Mouse (Mus musculus): ENCODE measurements around the gene Hspa2.

The Hspa2 gene

DNA sequence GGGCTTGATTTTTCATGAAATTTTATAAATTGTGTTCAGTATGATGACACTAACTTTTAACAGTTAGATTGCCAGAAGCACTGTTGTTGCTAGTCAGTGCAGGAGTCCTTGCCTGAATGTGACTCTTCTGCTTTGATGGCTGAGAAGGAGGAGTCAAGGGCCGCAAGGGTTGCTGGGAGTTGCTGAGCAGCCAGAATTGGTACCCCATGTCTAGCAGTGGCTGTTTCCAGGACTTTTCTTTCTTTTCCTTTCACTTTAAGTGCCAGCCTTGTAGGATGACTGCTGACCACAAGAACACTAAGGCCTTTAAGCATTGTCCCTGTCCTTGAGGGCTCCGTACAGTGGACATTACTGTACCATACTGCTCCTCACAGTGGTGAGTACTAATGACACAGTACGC lies 26.2 kb upstream of the Hspa2 start:
- no peak for DNase-seq (ENCODE audit: low spot score)

DNA sequence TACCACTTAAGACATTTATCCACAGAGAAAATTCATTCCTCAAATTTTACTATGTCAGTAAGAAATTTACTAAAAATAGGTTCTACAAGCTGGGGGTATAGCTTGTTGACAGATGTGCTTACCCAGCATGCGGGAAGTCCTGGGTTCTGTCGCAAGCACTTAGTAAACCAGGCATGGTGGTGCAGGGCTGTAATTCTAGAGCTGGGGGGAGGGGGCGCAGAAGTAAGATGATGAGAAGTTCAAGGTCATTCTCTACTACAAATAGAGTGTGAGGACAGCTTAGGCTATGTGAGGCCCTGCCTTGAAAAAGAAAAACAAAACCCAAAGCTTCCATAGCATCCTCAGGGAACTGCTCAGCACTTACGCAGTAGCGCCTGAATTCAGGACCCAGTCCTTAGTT lies 25.4 kb upstream of the Hspa2 start:
- no peak for DNase-seq (ENCODE audit: low spot score)

DNA sequence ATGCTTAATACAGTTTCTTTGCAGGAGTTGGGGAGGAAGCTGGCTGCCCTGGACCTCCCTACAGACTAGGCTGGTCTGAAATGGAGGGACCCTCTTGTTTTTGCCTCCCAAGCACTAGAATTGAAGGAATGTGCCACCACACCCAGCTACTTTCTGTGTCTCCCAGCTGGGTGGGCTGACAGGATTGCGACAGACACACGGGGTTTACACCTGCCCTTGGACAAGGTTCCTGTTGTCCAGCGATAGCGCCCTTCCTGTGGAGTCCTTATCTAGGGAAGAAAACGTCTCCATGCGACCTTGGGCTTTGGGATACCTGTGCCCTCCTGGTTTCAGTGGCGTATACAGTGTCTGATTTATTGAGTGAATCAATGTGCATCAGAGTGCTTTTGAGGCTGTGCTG lies 23.8 kb upstream of the Hspa2 start:
- DNase-seq (ENCODE audit: low spot score), result no peak

GRCm38 (mm10) chr12:76385342-76385741 lies 18.6 kb upstream of the Hspa2 start:
- DNase-seq (ENCODE audit: low spot score), result no peak

DNA sequence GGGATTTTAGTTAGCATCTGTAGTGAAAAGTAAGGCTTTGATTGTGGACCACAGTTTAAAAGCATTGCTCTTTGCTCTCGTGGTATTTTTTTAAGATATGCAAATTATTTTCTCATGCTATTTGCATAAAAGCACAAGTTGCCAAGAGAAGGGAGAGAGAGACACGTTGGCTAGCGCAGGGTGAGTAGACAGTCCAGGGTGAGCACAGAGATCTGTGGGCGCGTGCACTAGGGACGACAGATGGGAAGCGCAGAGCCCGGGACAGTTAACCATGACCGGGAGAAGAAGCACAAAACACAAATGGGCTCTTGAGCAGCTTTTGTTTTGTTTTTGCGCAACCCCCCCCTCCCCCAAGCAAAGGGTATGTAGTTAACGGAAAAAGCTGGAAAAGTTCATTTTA lies 15.2 kb upstream of the Hspa2 start:
- no peak for DNase-seq (ENCODE audit: low spot score)

GRCm38 (mm10) chr12:76391595-76392271 lies 12.2 kb upstream of the Hspa2 start:
- DNase-seq (ENCODE audit: low spot score), result no peak

- DNase-seq (ENCODE audit: low spot score), result no peak
Observed at GRCm38 (mm10) chr12:76392979-76393378, 11.0 kb upstream of the Hspa2 start.

GRCm38 (mm10) chr12:76397281-76397680 lies 6.7 kb upstream of the Hspa2 start:
- DNase-seq (ENCODE audit: low spot score), result no peak

GRCm38 (mm10) chr12:76401674-76402073 lies 2.3 kb upstream of the Hspa2 start:
- no peak for DNase-seq (ENCODE audit: low spot score)

DNA sequence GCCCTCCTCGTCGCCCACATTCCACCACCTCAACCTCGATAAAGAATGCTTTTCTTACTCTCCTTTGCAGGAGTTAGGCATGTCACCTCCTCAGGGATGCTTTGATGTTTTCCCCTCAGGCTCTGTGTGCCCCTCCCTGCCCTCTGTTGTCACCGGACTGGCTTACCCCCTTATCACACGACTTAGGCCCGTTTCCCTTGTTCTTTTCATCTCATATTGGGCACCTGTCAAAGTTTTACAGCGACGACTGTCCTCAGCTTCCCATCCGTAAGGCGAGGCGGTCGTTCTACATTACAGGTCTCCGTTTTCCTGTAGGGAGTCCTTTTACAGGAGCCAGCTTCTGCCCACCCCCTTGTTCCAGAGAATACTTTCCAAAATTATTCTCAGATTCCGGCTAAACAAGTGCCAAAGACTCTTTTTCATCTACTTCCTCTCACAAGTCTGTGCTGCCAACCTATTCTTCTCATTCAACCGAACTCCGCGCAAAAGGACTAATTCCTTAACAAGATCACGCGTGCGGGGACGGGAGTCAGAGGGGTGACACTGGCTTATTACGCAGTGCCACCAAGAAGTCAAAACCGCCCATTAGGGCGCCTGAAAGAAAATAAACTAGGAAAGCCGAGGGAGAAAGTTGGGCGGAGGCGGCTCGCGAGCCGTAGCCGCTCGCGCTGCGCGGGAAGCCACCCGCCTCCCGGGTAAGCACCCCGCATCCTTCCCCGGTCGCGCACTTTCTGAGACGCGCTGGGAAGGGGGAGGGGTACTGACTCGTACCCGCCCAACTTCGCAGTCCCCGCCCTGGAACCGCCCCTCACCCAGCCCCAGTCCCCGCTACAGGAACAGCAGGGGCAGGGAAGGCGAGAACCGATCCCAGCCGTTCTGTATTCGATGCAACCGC lies 738 bp upstream of the Hspa2 start:
- no peak for DNase-seq (ENCODE audit: low spot score)

- no peak for DNase-seq (ENCODE audit: low spot score)
Observed at GRCm38 (mm10) chr12:76404836-76405182, 833 bp downstream of the Hspa2 start.

DNA sequence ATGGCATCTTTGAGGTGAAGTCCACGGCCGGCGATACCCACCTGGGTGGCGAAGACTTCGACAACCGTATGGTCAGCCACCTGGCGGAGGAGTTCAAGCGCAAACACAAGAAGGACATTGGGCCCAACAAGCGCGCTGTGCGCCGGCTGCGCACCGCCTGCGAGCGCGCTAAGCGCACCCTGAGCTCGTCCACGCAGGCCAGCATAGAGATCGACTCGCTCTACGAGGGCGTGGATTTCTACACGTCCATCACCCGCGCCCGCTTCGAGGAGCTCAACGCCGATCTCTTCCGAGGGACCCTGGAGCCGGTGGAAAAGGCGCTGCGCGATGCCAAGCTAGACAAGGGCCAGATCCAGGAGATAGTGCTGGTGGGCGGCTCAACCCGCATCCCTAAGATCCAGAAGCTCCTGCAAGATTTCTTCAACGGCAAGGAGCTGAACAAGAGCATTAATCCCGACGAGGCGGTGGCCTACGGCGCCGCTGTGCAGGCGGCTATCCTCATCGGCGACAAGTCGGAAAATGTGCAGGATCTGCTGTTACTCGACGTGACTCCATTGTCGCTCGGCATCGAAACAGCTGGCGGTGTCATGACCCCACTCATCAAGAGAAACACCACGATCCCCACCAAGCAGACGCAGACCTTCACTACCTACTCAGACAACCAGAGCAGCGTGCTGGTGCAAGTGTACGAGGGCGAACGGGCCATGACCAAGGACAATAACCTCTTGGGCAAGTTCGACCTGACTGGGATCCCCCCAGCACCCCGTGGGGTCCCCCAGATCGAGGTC lies 1.4 kb downstream of the Hspa2 start:
- DNase-seq (ENCODE audit: low spot score), result no peak

DNA sequence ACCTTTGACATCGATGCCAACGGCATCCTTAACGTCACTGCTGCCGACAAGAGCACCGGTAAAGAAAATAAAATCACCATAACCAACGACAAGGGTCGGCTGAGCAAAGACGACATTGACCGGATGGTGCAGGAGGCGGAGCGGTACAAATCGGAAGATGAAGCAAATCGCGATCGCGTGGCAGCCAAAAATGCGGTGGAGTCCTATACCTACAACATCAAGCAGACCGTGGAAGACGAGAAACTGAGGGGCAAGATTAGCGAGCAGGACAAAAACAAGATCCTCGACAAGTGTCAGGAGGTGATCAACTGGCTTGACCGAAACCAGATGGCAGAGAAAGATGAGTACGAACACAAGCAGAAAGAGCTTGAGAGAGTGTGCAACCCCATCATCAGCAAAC lies 2.0 kb downstream of the Hspa2 start:
- DNase-seq (ENCODE audit: low spot score), result no peak

DNA sequence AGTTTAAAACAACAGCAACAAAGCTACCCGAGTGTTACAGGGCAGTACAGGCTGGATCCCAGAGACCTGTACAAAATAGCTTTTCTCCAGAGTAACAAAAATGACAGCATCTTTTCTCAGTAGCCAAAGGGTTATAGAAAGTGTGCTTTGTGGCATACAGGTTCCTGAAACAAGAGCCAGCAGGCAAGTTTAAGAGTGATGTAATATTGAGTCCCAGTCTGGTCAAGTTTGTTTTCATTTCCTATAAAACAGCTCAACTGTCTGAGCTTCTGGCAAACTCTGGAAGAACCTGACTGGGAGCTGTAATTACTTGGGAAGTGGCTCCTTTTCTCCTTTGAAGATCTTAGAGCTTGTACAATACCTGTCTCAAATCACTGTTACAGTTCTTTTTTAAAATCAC lies 3.2 kb downstream of the Hspa2 start:
- no peak for DNase-seq (ENCODE audit: low spot score)

DNA sequence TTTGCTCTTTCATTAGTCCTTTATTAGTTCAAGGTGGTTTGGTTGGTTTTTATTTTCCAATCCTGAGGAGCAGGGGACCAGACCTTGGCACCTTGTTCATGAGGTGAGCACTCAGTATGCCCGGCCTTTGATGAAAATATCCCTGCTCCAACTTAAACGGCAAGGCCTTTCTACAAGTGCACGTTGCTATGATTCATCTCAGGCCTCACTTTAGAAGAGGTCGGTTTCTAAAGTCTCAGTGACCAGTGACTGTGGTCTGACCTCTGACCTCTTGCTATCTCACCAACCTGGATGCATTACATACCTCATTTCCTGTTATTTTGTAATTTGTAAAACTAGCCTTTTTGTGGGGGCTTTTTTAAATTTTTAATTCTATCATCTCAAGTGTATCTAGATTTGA lies 5.2 kb downstream of the Hspa2 start:
- no peak for DNase-seq (ENCODE audit: low spot score)

DNA sequence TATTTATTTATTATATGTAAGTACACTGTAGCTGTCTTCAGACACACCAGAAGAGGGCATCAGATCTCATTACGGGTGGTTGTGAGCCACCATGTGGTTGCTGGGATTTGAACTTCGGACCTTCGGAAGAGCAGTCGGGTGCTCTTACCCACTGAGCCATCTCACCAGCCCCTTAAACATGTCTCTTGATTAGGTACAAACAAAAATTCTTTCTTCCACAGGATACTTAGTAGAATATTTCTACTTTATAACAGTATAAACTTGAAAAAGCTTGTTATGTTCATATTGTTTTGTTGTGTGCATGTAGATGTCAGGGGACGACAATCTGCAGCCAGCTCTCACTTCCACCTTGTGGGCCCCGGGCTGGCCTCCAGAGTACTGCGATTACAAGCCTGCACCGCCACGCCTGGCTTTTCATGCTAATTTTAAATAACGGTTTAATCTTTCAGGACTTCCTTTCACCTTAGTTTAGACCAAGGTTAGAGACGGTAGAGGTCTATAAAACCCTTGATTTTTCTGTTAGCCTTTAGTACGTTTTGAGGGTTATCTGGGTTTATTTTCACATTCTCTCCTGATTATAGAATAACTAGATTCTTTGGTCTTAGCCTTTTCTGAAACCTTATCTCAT lies 11.5 kb downstream of the Hspa2 start:
- no peak for DNase-seq (ENCODE audit: low spot score)

DNA sequence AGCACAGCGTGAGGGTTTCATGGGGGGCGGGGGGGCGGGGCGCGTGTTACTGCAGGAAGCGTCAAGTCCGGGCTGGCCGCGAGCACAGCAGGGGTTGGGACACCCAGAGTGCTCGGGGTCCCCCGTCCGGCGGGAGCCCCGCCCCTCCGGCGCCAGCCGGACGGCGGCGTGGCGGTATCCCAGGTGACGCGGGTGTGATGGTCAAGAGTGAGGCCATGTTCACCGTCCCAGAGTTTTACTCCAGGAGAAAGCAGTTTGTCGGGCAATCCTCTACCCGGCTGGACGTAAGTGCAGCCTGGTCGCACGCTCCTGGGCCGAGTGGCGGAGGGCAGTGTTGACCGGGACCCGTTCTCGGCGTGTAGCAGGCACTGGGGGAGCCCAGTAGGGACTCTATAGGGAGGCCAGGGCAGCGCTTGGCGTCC lies 13.5 kb downstream of the Hspa2 start, which contains the start of gene Ppp1r36:
Gene Ppp1r36 (plus strand): TSS at position 106 of the 422 bp plus-strand sequence.
- DNase-seq (ENCODE audit: low spot score), result no peak

DNA sequence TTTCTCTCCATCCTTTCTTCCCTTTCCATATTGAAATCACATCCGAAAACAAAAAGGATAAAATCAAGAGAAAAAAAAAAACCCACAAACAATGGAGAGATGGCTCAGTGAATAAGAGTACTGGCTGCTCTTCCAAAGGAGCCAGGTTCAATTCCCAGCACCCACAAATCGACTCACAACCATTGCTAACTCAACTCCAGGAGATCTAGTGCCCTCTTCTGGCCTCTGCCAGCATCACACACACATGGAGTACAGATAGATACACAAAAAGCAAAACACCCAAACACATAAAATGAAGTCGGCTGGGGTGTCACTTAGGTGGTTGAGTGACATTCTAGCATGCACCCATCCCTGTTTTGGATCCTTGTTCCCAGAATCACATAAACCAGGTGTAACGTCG lies 14.4 kb downstream of the Hspa2 start:
- no peak for DNase-seq (ENCODE audit: low spot score)

GRCm38 (mm10) chr12:76425256-76425655 lies 21.3 kb downstream of the Hspa2 start:
- no peak for DNase-seq (ENCODE audit: low spot score)

- DNase-seq (ENCODE audit: low spot score), result no peak
Observed at GRCm38 (mm10) chr12:76427546-76427945, 23.6 kb downstream of the Hspa2 start.

- no peak for DNase-seq (ENCODE audit: low spot score)
Observed at GRCm38 (mm10) chr12:76430879-76431406, 27.0 kb downstream of the Hspa2 start.

DNA sequence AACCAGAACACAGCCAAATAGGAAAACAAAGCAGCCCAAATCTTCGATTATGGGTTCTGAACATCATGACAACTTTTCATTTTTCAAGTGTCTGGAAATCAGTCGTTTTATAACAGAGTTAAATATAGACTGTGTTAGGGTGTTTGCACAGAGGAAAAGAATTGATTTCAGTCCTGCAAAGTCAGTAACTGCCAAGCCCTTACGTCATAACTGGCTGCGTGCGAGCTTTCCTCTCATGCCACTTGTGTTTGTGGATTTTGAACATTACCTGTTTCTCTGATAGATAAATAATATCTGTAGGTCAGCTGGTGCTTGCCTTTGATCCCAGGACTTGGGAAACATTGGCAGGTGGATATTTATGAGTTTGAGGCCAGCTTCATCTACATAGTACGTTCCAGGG lies 27.5 kb downstream of the Hspa2 start:
- no peak for DNase-seq (ENCODE audit: low spot score)
